Mouse (Mus musculus) heart, embryonic 14.5 days (tissue): ENCODE results near the gene AC134908.4. TPM values are rescaled to one million over a fixed set of nuclear protein-coding genes. Genes with fewer than 3 reads are reported as not detected.

Source experiments
- ATAC-seq: fragments of 200-750 bp; cut with Nextera tagmentation; 2 replicates; pipeline ENCODE4 v1.8.0; 2017; ENCODE audit warnings: low read depth, moderate TSS enrichment; ENCODE audit not compliant: insufficient number of reproducible peaks, insufficient read depth, low FRiP score
- H3K27ac ChIP-seq, 2 experiments: fragments of 200-500 bp in 1 of 2; fragments of 300-500 bp in 1 of 2; sonication (generic) in 1 of 2; replicated peaks in 1 of 2; 2 replicates each; pipeline ENCODE4 v1.5.1; 2012 to 2014; ENCODE audit warnings: low read depth in 2 of 2, low read length in 2 of 2, control low read depth in 1 of 2, mild to moderate bottlenecking in 1 of 2, mixed read lengths in 1 of 2; ENCODE audit not compliant: control insufficient read depth in 1 of 2, insufficient read depth in 1 of 2
- H3K27me3 ChIP-seq: fragments of 300-500 bp; sonication (generic); 2 replicates; pipeline ENCODE4 v1.6.1; 2014; ENCODE audit warnings: mild to moderate bottlenecking, low read length, control low read depth; ENCODE audit not compliant: control insufficient read depth, insufficient read depth
- H3K36me3 ChIP-seq: fragments of 300-500 bp; sonication (generic); 2 replicates; pipeline ENCODE4 v1.6.1; 2014; ENCODE audit warnings: mild to moderate bottlenecking, control low read depth, low read length, mixed read lengths; ENCODE audit not compliant: control insufficient read depth, insufficient read depth
- H3K4me1 ChIP-seq, 2 experiments: fragments of 200-500 bp in 1 of 2; fragments of 300-500 bp in 1 of 2; sonication (generic) in 1 of 2; 2 replicates each; pipeline ENCODE4 v1.6.1; 2012 to 2014; ENCODE audit warnings: low read length in 2 of 2, control low read depth in 1 of 2, mixed read lengths in 1 of 2; ENCODE audit not compliant: control insufficient read depth in 2 of 2, insufficient read depth in 2 of 2
- H3K4me2 ChIP-seq: fragments of 300-500 bp; sonication (generic); 2 replicates; pipeline ENCODE4 v1.6.1; 2014; ENCODE audit warnings: mild to moderate bottlenecking, low read length
- H3K4me3 ChIP-seq, 2 experiments: fragments of 200-500 bp in 1 of 2; fragments of 300-500 bp in 1 of 2; sonication (generic) in 1 of 2; 2 replicates each; pipeline ENCODE4 v1.5.1; 2012 to 2014; ENCODE audit warnings: low read length in 2 of 2, mild to moderate bottlenecking in 2 of 2, control low read depth in 1 of 2, low read depth in 1 of 2, moderate library complexity in 1 of 2; ENCODE audit not compliant: control insufficient read depth in 1 of 2, insufficient read depth in 1 of 2
- H3K9ac ChIP-seq: fragments of 300-500 bp; sonication (generic); 2 replicates; pipeline ENCODE4 v1.6.1; 2014; ENCODE audit warnings: mild to moderate bottlenecking, low read length
- H3K9me3 ChIP-seq: fragments of 300-500 bp; sonication (generic); 2 replicates; pipeline ENCODE4 v1.6.1; 2016; ENCODE audit warnings: low read length, control low read depth; ENCODE audit not compliant: control insufficient read depth
- WGBS: fragments of 180-500 bp; shearing (Covaris S2); extraction: QIAGEN DNeasy Blood & Tissue Kit; methylation state at CpG from one replicate; pipeline ENCODE4 v1.1.7; 2014; 5-methylcytosine and 5-hydroxymethylcytosine counted together
- polyA plus RNA-seq: library from polyadenylated mRNA; unstranded; fragments of >200 nt; fragmentation: Nextera tagmentation; extraction: Ambion mirVana; gene quantifications from 2 replicates; pipeline ENCODE4 v1.2.1, GENCODE M21; 2014

Gene AC134908.4
- polyA plus RNA-seq, 1 experiment from 2014 or later, result not detected

- WGBS, result 86% methylated on average over 12 of the region's 12 CpGs
- Histone ChIP-seq H3K27ac (peak overlapping the region in 1 of 2 experiments; percentile 99; a peak in 2 of 4 replicates), H3K4me1 (peaks cover 29 to 58% of the 10 kb centered on the region in 2 experiments; a peak in 3 of 4 replicates), H3K27me3 (no peaks in the 10 kb centered on the region), H3K4me3 (peak overlapping the region; percentile 57 to 70; a peak in 3 of 4 replicates), H3K9ac (peak overlapping the region; percentile 85), H3K36me3 (peaks cover 65% of the 10 kb centered on the region), H3K9me3 (no peaks in the 10 kb centered on the region), H3K4me2 (peak overlapping the region; percentile 91)
- ATAC-seq, result no peak
Observed at GRCm38 (mm10) chr17:25834595-25835222, 39.2 kb upstream of the AC134908.4 start.

- peak overlapping the region; percentile 57 to 70 for H3K4me3 ChIP-seq
- H3K27me3 ChIP-seq, result no peaks in the 10 kb centered on the region
- no peaks in the 10 kb centered on the region for H3K9me3 ChIP-seq
- no peak for ATAC-seq
- peak overlapping the region; percentile 91 for H3K4me2 ChIP-seq
- peaks cover 59% of the 10 kb centered on the region for H3K36me3 ChIP-seq
- H3K27ac ChIP-seq, result peak overlapping the region; percentile 97 to 99
- H3K4me1 ChIP-seq, result peaks cover 32 to 63% of the 10 kb centered on the region in 2 experiments; a peak in 3 of 4 replicates
- peak overlapping the region; percentile 85 for H3K9ac ChIP-seq
- WGBS, result 25% methylated on average over 6 of the region's 6 CpGs
Observed at GRCm38 (mm10) chr17:25833961-25834594, 38.6 kb upstream of the AC134908.4 start.

GRCm38 (mm10) chr17:25833291-25833663, 37.8 kb upstream of the AC134908.4 start, which contains the start of gene Stub1:
TSS of gene Stub1 (minus strand) at chr17:25833404.
- ATAC-seq, result peak; percentile 70
- H3K4me2 ChIP-seq, result peak within 1 kb of the TSS; percentile 91
- no peaks in the 10 kb centered on the region for H3K27me3 ChIP-seq
- H3K4me3 ChIP-seq, result peak within 1 kb of the TSS; percentile 57 to 74
- H3K36me3 ChIP-seq, result peaks cover 51% of the 10 kb centered on the region
- peak within 1 kb of the TSS; percentile 85 for H3K9ac ChIP-seq
- H3K4me1 ChIP-seq, result peaks cover 37 to 67% of the 10 kb centered on the region in 2 experiments
- peak within 1 kb of the TSS; percentile 97 to 99 for H3K27ac ChIP-seq
- 0% methylated on average over 24 of the region's 24 CpGs for whole genome bisulfite sequencing
- no peaks in the 10 kb centered on the region for H3K9me3 ChIP-seq

- Histone ChIP-seq H3K4me3 (peak overlapping the region; percentile 57 to 74), H3K4me1 (peaks cover 36 to 67% of the 10 kb centered on the region in 2 experiments), H3K9ac (peak overlapping the region; percentile 85), H3K27me3 (no peaks in the 10 kb centered on the region), H3K27ac (peak overlapping the region; percentile 97 to 99), H3K9me3 (no peaks in the 10 kb centered on the region), H3K4me2 (peak overlapping the region; percentile 91), H3K36me3 (peaks cover 51% of the 10 kb centered on the region)
- WGBS, result under 1% methylated on average over 71 of the region's 77 CpGs
- peak; percentile 92 for ATAC-seq
Observed at GRCm38 (mm10) chr17:25832436-25833290, 37.2 kb upstream of the AC134908.4 start.

- ATAC-seq, result no peak
- 45% methylated on average over 21 of the region's 21 CpGs for WGBS
- peak overlapping the region; percentile 91 for H3K4me2 ChIP-seq
- H3K9ac ChIP-seq, result peak overlapping the region; percentile 76
- H3K4me3 ChIP-seq, result peak overlapping the region; percentile 57 to 74
- peaks cover 29 to 57% of the 10 kb centered on the region in 2 experiments for H3K4me1 ChIP-seq
- no peaks in the 10 kb centered on the region for H3K27me3 ChIP-seq
- peak overlapping the region in 1 of 2 experiments; percentile 99; a peak in 2 of 4 replicates for H3K27ac ChIP-seq
- no peaks in the 10 kb centered on the region for H3K9me3 ChIP-seq
- peaks cover 56% of the 10 kb centered on the region for H3K36me3 ChIP-seq
Observed at GRCm38 (mm10) chr17:25831451-25832281, 36.2 kb upstream of the AC134908.4 start.

- WGBS, result 83% methylated on average over 14 of the region's 14 CpGs
- Histone ChIP-seq H3K4me1 (peaks cover 22 to 50% of the 10 kb centered on the region in 2 experiments), H3K9ac (no peak overlapping the region; the same call in 1 of the 2 replicates), H3K36me3 (peaks cover 60% of the 10 kb centered on the region), H3K27me3 (no peaks in the 10 kb centered on the region), H3K27ac (0 out of 4 replicates have a peak overlapping the region, but pooled peaks of 1 of the 2 experiments have one; percentile 5), H3K4me3 (peak overlapping the region in 1 of 2 experiments; percentile 57; a peak in 1 of 4 replicates), H3K4me2 (peak overlapping the region; percentile 91), H3K9me3 (no peaks in the 10 kb centered on the region)
- ATAC-seq, result no peak
Observed at GRCm38 (mm10) chr17:25830806-25831431, 35.5 kb upstream of the AC134908.4 start.
